Mouse (Mus musculus) left cerebral cortex, adult 11 months (tissue): Measurements from ENCODE around the gene Col6a5.

ENCODE experiments used
- DNase-seq: peaks from one replicate; pipeline ENCODE4 v3.0.0; 2022; ENCODE audit warnings: low spot score

The Col6a5 gene

GRCm38 (mm10) chr9:105827076-105827647 lies 133.3 kb downstream of the Col6a5 start:
- DNase-seq, result no peak

GRCm38 (mm10) chr9:105820711-105821110 lies 139.7 kb downstream of the Col6a5 start:
- no peak for DNase-seq

DNA sequence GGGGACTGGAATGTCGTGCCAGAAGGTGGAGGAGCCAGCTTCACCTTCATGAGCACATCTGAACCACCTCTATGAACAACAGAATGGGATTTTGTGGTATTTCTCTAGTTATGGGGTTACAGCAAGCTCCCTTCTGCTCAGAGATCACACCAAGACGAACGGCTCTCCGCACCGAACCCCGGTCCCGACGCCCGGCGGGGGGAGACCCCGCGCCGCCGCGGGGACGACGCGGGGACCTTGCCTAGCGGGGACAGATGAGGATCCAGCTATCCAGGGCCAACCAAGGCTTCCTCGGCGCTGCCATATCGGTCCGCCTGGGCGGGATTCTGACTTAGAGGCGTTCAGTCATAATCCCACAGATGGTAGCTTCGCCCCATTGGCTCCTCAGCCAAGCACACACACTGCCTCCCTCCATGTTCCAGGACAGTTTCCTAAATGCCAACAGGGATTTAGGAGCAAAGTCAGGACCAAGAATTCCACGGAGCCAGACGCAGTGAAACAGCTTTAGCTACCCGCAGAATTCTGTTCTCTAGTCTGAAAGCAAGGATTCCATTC lies 141.2 kb downstream of the Col6a5 start:
- no peak for DNase-seq

- DNase-seq, result no peak
These were observed 146.0 kb downstream of the Col6a5 start for GRCm38 (mm10) chr9:105814436-105814835.

DNA sequence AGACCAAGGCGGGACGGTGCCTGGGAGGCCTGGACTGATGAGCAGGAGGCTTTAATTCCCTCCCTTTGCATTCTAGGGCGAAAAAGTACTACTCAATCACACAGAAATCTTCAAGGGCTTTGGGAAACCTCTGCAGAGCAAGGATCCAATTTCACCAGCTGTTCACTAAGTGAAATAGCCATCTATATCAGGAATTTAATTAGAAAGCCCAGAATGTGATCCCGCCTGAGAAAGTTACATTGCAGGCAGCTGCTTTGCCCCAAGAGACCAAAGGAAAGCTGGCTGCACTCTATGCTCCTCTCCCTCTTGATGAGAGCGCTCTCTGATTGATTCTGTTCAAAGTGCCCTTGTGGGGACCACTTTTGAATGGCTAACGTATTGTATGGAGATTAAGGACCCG lies 149.0 kb downstream of the Col6a5 start:
- DNase-seq, result no peak

DNA sequence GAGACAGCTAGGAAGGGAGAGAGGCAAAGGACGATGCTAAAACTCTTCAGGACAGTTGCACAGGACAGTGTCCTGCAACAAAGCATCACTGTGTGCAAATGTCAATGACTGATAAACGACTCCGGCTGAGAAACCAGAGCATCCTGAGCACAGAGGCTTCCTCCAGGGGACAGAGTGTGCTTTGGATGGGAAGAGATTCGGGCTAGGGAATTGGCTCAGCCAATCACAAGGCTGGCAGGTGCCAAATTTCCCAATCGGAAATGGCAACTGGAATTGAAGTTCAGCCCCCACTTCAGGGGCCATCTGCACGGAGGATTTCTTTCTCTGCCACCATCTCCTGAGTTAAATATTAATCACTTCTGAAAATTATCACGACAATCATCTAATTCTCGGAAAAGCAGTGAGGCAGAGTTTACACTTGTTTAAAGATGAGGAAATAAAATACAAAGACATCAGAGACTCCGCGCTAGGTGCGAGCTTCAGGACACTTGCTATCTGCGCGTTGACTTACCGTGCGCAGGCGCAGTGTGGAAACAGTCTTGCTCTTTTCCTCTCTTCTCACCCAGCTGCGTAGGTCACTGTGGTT lies 151.4 kb downstream of the Col6a5 start:
- DNase-seq, result no peak
